Mouse (Mus musculus) lung, postnatal 0 days (tissue): ENCODE results near the gene Orai3. TPM values are rescaled to one million over a fixed set of nuclear protein-coding genes. Genes with fewer than 3 reads are reported as not detected.
A peak's percentile ranks its signal among the peaks of the same experiment; 100 is the strongest.

Source experiments
- ATAC-seq: fragments of 200-750 bp; cut with Nextera tagmentation; 2 replicates; pipeline ENCODE4 v1.8.0; 2017; ENCODE audit warnings: moderate library complexity
- DNase-seq: peaks from one replicate; pipeline ENCODE4 v3.0.0-alpha.2; 2016; ENCODE audit warnings: low spot score
- H3K27ac ChIP-seq: fragments of 300-500 bp; sonication (generic); 2 replicates; pipeline ENCODE4 v1.5.1; 2014; ENCODE audit warnings: antibody characterized with exemption, mild to moderate bottlenecking, low read length, mixed read lengths
- H3K27me3 ChIP-seq: fragments of 300-500 bp; sonication (generic); replicated peaks from 2 replicates; pipeline ENCODE4 v1.6.1; 2014; ENCODE audit warnings: low read length, mixed read lengths; ENCODE audit not compliant: insufficient read depth
- H3K36me3 ChIP-seq: fragments of 300-500 bp; sonication (generic); 2 replicates; pipeline ENCODE4 v1.6.1; 2014; ENCODE audit warnings: low read length, mixed read lengths; ENCODE audit not compliant: insufficient read depth
- H3K4me1 ChIP-seq: fragments of 300-500 bp; sonication (generic); 2 replicates; pipeline ENCODE4 v1.6.1; 2014; ENCODE audit warnings: antibody characterized with exemption, low read depth, low read length, mixed read lengths; ENCODE audit not compliant: insufficient read depth
- H3K4me2 ChIP-seq: fragments of 300-500 bp; sonication (generic); replicated peaks from 2 replicates; pipeline ENCODE4 v1.6.1; 2014; ENCODE audit warnings: low read depth, mild to moderate bottlenecking, low read length, moderate library complexity, mixed read lengths
- H3K4me3 ChIP-seq: fragments of 300-500 bp; sonication (generic); 2 replicates; pipeline ENCODE4 v1.5.1; 2014; ENCODE audit warnings: low read depth, low read length
- H3K9ac ChIP-seq: fragments of 300-500 bp; sonication (generic); replicated peaks from 2 replicates; pipeline ENCODE4 v1.6.1; 2014; ENCODE audit warnings: low read depth, mild to moderate bottlenecking
- H3K9me3 ChIP-seq: fragments of 300-500 bp; sonication (generic); 2 replicates; pipeline ENCODE4 v1.6.1; 2016; ENCODE audit warnings: low read length, mixed read lengths
- CTCF ChIP-seq: IDR thresholded peaks from 2 replicates; pipeline ENCODE4 v1.5.1; 2016; ENCODE audit warnings: antibody characterized with exemption, mild to moderate bottlenecking
- EP300 ChIP-seq: IDR thresholded peaks from 2 replicates; pipeline ENCODE4 v1.6.1; 2016; ENCODE audit warnings: antibody characterized with exemption, mild to moderate bottlenecking, control low read depth
- WGBS: fragments of 180-500 bp; shearing (Covaris S2); extraction: QIAGEN DNeasy Blood & Tissue Kit; methylation state at CpG from one replicate; pipeline ENCODE4 v1.1.7; 2014; 5-methylcytosine and 5-hydroxymethylcytosine counted together
- polyA plus RNA-seq: library from polyadenylated mRNA; unstranded; fragments of >200 nt; fragmentation: Nextera tagmentation; extraction: Ambion mirVana; gene quantifications from 2 replicates; pipeline ENCODE4 v1.2.1, GENCODE M21; 2015

Gene Orai3
- polyA plus RNA-seq, 1 experiment from 2014 or later: 42.8 TPM

DNA sequence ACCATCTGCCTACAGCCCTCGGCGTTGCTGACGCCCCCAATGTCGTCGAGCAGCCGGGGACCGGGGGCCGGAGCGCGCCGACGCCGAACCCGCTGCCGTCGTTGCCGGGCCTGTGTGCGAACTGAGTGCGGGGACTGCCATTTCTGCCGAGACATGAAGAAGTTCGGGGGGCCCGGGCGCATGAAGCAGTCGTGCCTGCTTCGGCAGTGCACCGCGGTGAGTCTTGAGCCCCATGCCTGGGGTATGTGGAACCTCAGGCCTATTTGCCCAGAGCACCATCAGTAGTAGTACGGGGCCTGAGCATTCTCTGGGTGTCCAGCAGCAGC is 21.4 kb upstream of the Orai3 start:
- Histone ChIP-seq H3K27me3 (no peaks in the 10 kb centered on the region), H3K9ac (no peak overlapping the region), H3K9me3 (no peaks in the 10 kb centered on the region), H3K4me3 (no peak overlapping the region), H3K27ac (no peak overlapping the region), H3K4me2 (no peak overlapping the region), H3K36me3 (no peaks in the 10 kb centered on the region; the same call in 1 of the 2 replicates), H3K4me1 (no peaks in the 10 kb centered on the region)
- DNase-seq: no peak
- TF ChIP-seq EP300 (no peak), CTCF (no peak)
- 93% methylated on average over 28 of the region's 28 CpGs for WGBS
- ATAC-seq: no peak

DNA sequence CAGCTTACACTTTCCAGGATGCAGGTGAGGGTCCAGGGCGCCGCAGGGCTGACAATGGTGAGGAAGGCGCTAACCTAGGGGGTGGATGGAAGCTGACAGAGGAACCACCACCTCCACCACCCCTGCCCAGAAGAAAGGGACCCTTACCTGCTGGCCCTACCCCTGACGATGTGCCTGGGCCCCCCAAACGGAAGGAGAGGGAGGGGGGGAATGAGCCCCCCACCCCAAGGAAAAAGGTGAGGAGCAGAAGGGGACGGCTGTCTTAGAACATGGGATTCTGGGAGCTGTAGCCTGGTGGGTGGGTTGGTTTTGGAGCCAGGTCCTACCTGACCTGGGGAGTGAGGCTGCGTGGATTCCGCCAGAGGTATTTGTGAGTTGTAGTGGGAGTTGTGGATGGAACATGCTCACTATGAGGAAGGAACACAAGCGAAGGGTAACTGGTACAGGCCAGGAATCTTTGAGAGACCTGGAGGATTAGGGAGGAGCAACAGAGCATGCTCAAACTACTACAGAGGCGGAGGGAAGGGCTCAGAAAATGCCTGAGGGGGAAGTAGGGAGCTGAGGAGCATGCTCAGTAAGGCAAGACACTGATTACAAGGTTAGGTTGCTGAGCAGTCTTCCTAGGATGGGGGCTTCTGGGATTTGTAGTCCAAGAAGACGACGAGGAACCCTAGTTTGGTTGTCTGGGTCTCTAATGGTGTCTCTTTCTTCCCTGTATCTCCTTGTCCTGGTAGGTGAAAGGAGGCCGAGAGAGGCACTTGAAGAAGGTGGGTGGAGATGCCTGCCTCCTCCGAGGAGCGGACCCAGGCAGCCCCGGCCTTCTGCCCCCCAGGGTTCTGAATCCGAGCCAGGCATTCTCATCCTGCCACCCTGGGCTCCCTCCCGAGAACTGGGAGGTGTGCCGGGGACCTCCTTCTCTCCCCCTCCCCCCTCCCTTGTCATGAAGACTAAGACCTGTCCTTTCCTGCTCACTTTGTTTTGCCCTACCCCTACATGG is 19.2 kb upstream of the Orai3 start:
- no peaks in the 10 kb centered on the region for H3K9me3 ChIP-seq
- no peaks in the 10 kb centered on the region for H3K4me1 ChIP-seq
- H3K27me3 ChIP-seq: no peaks in the 10 kb centered on the region
- DNase-seq: peak; percentile 84
- TF ChIP-seq CTCF (no peak), EP300 (no peak)
- ATAC-seq: no peak
- 81% methylated on average over 17 of the region's 19 CpGs for WGBS
- no peak overlapping the region for H3K4me3 ChIP-seq
- H3K27ac ChIP-seq: no peak overlapping the region
- no peaks in the 10 kb centered on the region; the same call in 1 of the 2 replicates for H3K36me3 ChIP-seq
- H3K4me2 ChIP-seq: no peak overlapping the region
- no peak overlapping the region for H3K9ac ChIP-seq

GRCm38 (mm10) chr7:127751619-127752018 is 18.0 kb upstream of the Orai3 start:
- Histone ChIP-seq H3K9me3 (no peaks in the 10 kb centered on the region), H3K4me2 (no peak overlapping the region), H3K27ac (no peak overlapping the region), H3K9ac (no peak overlapping the region), H3K36me3 (no peaks in the 10 kb centered on the region; the same call in 1 of the 2 replicates), H3K4me1 (no peaks in the 10 kb centered on the region), H3K4me3 (no peak overlapping the region), H3K27me3 (no peaks in the 10 kb centered on the region)
- 94% methylated on average over 5 of the region's 5 CpGs for WGBS
- ATAC-seq (no peak), DNase-seq (no peak)
- no peak for TF ChIP-seq CTCF
- no peak for TF ChIP-seq EP300

DNA sequence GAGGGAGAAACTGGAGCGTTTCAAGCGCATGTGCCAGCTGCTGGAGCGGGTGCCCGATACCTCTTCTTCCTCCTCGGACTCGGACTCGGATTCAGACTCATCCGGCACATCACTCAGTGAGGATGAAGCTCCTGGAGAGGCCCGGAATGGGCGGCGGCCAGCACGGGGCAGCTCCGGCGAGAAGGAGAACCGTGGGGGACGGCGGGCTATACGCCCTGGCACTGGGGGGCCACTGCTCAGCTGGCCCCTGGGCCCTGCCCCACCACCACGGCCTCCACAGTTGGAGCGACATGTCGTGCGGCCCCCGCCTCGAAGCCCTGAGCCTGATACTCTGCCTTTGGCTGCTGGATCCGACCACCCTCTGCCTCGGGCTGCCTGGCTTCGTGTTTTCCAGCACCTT is 17.5 kb upstream of the Orai3 start:
- ATAC-seq: no peak
- Histone ChIP-seq H3K9me3 (no peaks in the 10 kb centered on the region), H3K27me3 (no peaks in the 10 kb centered on the region), H3K36me3 (no peaks in the 10 kb centered on the region; the same call in 1 of the 2 replicates), H3K27ac (no peak overlapping the region), H3K4me3 (no peak overlapping the region), H3K4me1 (no peaks in the 10 kb centered on the region), H3K9ac (no peak overlapping the region), H3K4me2 (no peak overlapping the region)
- no peak for DNase-seq
- TF ChIP-seq EP300 (no peak), CTCF (no peak)
- 92% methylated on average over 27 of the region's 27 CpGs for WGBS

DNA sequence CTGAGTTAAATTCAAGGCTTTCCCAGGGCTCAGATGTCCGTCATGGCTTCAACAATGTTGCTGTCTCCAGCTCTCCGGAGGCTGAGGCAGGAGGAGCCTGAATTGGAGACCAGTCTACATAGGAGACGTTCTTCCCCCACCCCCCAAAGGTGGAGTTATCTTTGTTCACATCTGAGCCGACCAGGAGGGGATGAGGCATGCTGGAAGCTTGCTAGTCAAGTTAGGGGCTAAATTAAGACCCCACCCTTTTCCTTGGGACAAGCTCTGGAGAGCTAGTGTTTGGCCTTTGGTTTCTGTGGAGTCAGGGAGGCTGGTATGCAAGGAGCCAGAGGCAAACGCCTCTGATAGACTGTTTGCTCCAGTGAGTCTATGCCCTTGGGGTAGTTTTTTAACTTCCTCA is 16.5 kb upstream of the Orai3 start:
- DNase-seq (no peak), ATAC-seq (no peak)
- no peaks in the 10 kb centered on the region for H3K4me1 ChIP-seq
- no peak overlapping the region for H3K9ac ChIP-seq
- H3K36me3 ChIP-seq: no peaks in the 10 kb centered on the region; the same call in 1 of the 2 replicates
- H3K4me2 ChIP-seq: no peak overlapping the region
- no peak overlapping the region for H3K27ac ChIP-seq
- TF ChIP-seq EP300: no peak
- TF ChIP-seq CTCF: no peak
- WGBS: 53% methylated on average over 5 of the region's 5 CpGs
- H3K4me3 ChIP-seq: no peak overlapping the region
- H3K27me3 ChIP-seq: no peaks in the 10 kb centered on the region
- H3K9me3 ChIP-seq: no peaks in the 10 kb centered on the region

DNA sequence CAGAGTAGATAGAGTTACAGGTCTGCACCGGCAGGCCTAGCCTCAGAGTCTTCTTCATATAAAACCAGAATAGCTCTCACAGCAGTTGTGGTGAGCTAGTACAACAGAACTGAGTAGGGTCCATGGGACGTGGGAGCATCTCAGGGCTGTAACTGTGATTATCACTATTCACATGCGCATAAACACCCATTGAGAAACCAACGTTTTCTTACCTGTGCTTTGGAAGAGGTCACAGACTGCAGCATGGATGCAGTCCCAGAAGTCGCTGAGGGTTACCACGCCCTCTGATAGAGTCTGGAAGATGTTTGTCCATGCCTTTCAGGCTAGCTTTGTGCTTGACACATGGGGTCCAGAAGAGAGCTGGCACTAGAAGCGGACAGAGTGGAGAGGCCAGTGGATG is 15.9 kb upstream of the Orai3 start:
- ATAC-seq (no peak), DNase-seq (no peak)
- TF ChIP-seq CTCF: no peak
- no peak for TF ChIP-seq EP300
- Histone ChIP-seq H3K4me2 (no peak overlapping the region), H3K36me3 (no peaks in the 10 kb centered on the region; the same call in 1 of the 2 replicates), H3K9me3 (no peaks in the 10 kb centered on the region), H3K27me3 (no peaks in the 10 kb centered on the region), H3K9ac (no peak overlapping the region), H3K27ac (no peak overlapping the region), H3K4me1 (no peaks in the 10 kb centered on the region), H3K4me3 (no peak overlapping the region)
- WGBS: 81% methylated on average over 7 of the region's 7 CpGs
